Mouse (Mus musculus) C2C12 (cell line): Measurements from ENCODE around the gene Ociad1.

Source experiments
- CTCF ChIP-seq: IDR thresholded peaks from one replicate; pipeline ENCODE4 v1.5.1; 2011; ENCODE audit not compliant: control insufficient read depth, insufficient read depth, insufficient read length
- USF1 ChIP-seq: IDR thresholded peaks from one replicate; pipeline ENCODE4 v1.6.1; 2011; ENCODE audit warnings: low read depth, mild to moderate bottlenecking, control low read depth, moderate library complexity

GRCm38 (mm10) chr5:73340723-73341235, 48.2 kb downstream of the Ociad1 start, which contains the start of gene Ociad2:
- TF ChIP-seq CTCF (no peak), USF1 (no peak)
